Mouse (Mus musculus) lung, postnatal 0 days (tissue): ENCODE results near the gene Lrrc19.
A peak's percentile ranks its signal among the peaks of the same experiment; 100 is the strongest.

Experiments
- CTCF ChIP-seq: IDR thresholded peaks from 2 replicates; pipeline ENCODE4 v1.5.1; 2016; ENCODE audit warnings: antibody characterized with exemption, mild to moderate bottlenecking
- EP300 ChIP-seq: IDR thresholded peaks from 2 replicates; pipeline ENCODE4 v1.6.1; 2016; ENCODE audit warnings: antibody characterized with exemption, mild to moderate bottlenecking, control low read depth

GRCm38 (mm10) chr4:94601395-94601794, 48.5 kb downstream of the Lrrc19 start:
- TF ChIP-seq EP300 (no peak), CTCF (peak; percentile 45)
